Mouse (Mus musculus) CD4-positive, CD25-positive, alpha-beta regulatory T cell, adult 2 months (primary cell): ENCODE data around the gene Gli3.

Experiments
- DNase-seq: peaks from one replicate; pipeline ENCODE4 v3.0.0-alpha.2; 2012; ENCODE audit warnings: low read depth, low spot score

Gene Gli3

GRCm38 (mm10) chr13:15662375-15662774 lies 199.3 kb downstream of the Gli3 start:
- DNase-seq, result no peak

GRCm38 (mm10) chr13:15664580-15665201 lies 201.7 kb downstream of the Gli3 start:
- no peak for DNase-seq

GRCm38 (mm10) chr13:15665514-15665913 lies 202.5 kb downstream of the Gli3 start:
- DNase-seq, result no peak

- DNase-seq, result no peak
Observed at GRCm38 (mm10) chr13:15670144-15670961, 207.3 kb downstream of the Gli3 start.

- DNase-seq, result no peak
Observed at GRCm38 (mm10) chr13:15670962-15671313, 207.9 kb downstream of the Gli3 start.

GRCm38 (mm10) chr13:15675480-15675879 lies 212.4 kb downstream of the Gli3 start:
- no peak for DNase-seq

GRCm38 (mm10) chr13:15677106-15677760 lies 214.2 kb downstream of the Gli3 start:
- no peak for DNase-seq

- no peak for DNase-seq
Observed at GRCm38 (mm10) chr13:15681530-15681929, 218.5 kb downstream of the Gli3 start.

- no peak for DNase-seq
Observed at GRCm38 (mm10) chr13:15683006-15683405, 220.0 kb downstream of the Gli3 start.

- DNase-seq, result no peak
Observed at GRCm38 (mm10) chr13:15688074-15688825, 225.2 kb downstream of the Gli3 start.

GRCm38 (mm10) chr13:15688826-15689501 lies 225.9 kb downstream of the Gli3 start:
- no peak for DNase-seq

- DNase-seq, result no peak
Observed at GRCm38 (mm10) chr13:15691751-15692464, 228.9 kb downstream of the Gli3 start.

- no peak for DNase-seq
Observed at GRCm38 (mm10) chr13:15692465-15692809, 229.4 kb downstream of the Gli3 start.

GRCm38 (mm10) chr13:15698284-15698683 lies 235.2 kb downstream of the Gli3 start:
- DNase-seq, result no peak

- DNase-seq, result no peak
Observed at GRCm38 (mm10) chr13:15699116-15699515, 236.1 kb downstream of the Gli3 start.

- no peak for DNase-seq
Observed at GRCm38 (mm10) chr13:15704669-15705068, 241.6 kb downstream of the Gli3 start.

- DNase-seq, result no peak
Observed at GRCm38 (mm10) chr13:15707481-15707881, 244.4 kb downstream of the Gli3 start.

GRCm38 (mm10) chr13:15713486-15713885 lies 250.5 kb downstream of the Gli3 start:
- no peak for DNase-seq

- no peak for DNase-seq
Observed at GRCm38 (mm10) chr13:15714331-15714725, 251.3 kb downstream of the Gli3 start.

- peak; percentile 3 for DNase-seq
Observed at GRCm38 (mm10) chr13:15714726-15715437, 251.8 kb downstream of the Gli3 start.
